Mouse (Mus musculus) thymus, postnatal 4 days (tissue): ENCODE measurements around the gene Map10.

Source experiments
- DNase-seq: peaks from one replicate; pipeline ENCODE4 v3.0.0; 2021

The Map10 gene

GRCm38 (mm10) chr8:125722675-125723074, 53.1 kb downstream of the Map10 start:
- DNase-seq: no peak
